Mouse (Mus musculus): ENCODE results near the gene Hhip.

DNA sequence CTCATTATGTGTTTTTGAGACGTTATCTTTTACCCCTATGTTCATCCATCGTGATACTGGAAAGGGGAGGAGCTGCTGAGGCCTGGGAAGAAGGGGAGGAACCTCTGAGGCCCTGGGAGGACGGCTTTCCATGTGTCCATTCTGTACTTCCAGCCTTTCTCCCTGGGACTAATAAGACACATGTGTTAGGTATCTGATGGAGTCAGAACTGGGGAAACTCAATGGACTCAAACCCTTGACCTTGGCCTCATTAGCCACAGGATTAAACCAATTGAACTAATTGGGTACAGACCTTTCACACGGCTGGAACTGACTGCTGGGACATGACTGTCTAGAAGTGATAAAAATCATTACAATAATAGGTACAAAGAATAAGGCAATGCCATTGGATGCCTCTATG is 9.6 kb downstream of the Hhip start:
- no peak for TF ChIP-seq CTCF (IDR thresholded peaks at IDR 0.05)
- TF ChIP-seq EP300 (IDR thresholded peaks at IDR 0.05), result no peak
